In the genomic region with DNA sequence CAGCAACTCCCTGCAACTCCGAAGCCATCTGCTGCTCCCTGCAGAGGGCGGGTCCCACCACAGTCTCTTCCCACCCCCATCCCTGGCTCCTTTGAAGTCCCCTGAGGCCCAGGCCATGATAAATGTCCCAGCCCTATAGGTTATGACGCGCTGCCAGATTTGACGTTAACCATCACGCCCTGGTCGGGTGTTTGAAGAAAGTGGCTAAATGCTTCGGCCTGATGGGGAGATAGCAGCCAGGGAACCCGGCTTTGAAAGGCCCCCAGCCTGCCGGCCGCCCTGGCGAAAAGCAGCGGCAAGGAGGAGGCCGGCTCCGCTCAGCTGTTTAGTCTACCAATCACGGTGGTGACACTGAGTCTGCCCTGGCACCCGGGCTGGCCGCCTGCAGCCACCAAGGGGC, we compare ENCODE assay signal across 10 mouse cellular contexts.
A peak's percentile ranks its signal among the peaks of the same experiment; 100 is the strongest.
DNase-seq lines count a peak whose midpoint lies in the region; ATAC-seq lines count a peak whose summit lies in the region.
"Had no signal": no experiment of that assay in that cellular context is flagged by ENCODE, and none has a peak within 500 bp of the region (broad histone marks: within the 10 kb centered on the region; RNA-seq: fewer than 3 reads in every experiment).

No protein-coding gene starts in this region.

- H3K4me1 ChIP-seq in kidney, embryonic 16.5 days (ENCODE audit: insufficient read depth, low read length), result peaks cover 7% of the 10 kb centered on the region
- H3K4me1 ChIP-seq in embryonic facial prominence, embryonic 10.5 days, result peaks cover 18% of the 10 kb centered on the region
- peaks cover 6% of the 10 kb centered on the region for H3K4me1 ChIP-seq in hindbrain, embryonic 16.5 days (ENCODE audit: control insufficient read depth, insufficient read depth, low read depth, low read length)
- peaks cover 9% of the 10 kb centered on the region for H3K4me1 ChIP-seq in neural tube, embryonic 12.5 days

- intact Hi-C loops in gastrocnemius, postnatal 36 days (cut with DNase I), result no loop called here

- DNase-seq in kidney, postnatal 10 days, result no peak
- DNase-seq in embryonic facial prominence, embryonic 10.5 days (ENCODE audit: low spot score), result peak; percentile 66
- DNase-seq in right cerebral cortex, adult 18-20 months, result no peak
- no peak for DNase-seq in gastrocnemius, postnatal 36 days
- DNase-seq in layer of hippocampus, adult 9-10 months (ENCODE audit: low spot score), result no peak
- DNase-seq: kidney, postnatal 36 days had no signal

- 4% methylated on average over 18 of the region's 18 CpGs for WGBS in kidney, embryonic 16.5 days
- 8% methylated on average over 18 of the region's 18 CpGs for WGBS in embryonic facial prominence, embryonic 10.5 days
- 6% methylated on average over 18 of the region's 18 CpGs for WGBS in hindbrain, embryonic 16.5 days
- WGBS in neural tube, embryonic 12.5 days, result 3% methylated on average over 18 of the region's 18 CpGs

- H3K9ac ChIP-seq in kidney, embryonic 16.5 days (replicated peaks; ENCODE audit: low read length), result peak overlapping the region; percentile 44
- H3K9ac ChIP-seq in hindbrain, embryonic 16.5 days (ENCODE audit: low read depth, low read length), result peak overlapping the region; percentile 5; the same call in 1 of the 2 replicates
- H3K9ac ChIP-seq in neural tube, embryonic 12.5 days, result 0 out of 2 replicates have a peak overlapping the region, but pooled peaks have one; percentile 6

- H3K4me3 ChIP-seq in kidney, embryonic 16.5 days (ENCODE audit: low read length), result peak overlapping the region; percentile 7; the same call in 1 of the 2 replicates
- peak overlapping the region; percentile 19; the same call in 1 of the 2 replicates for H3K4me3 ChIP-seq in embryonic facial prominence, embryonic 10.5 days
- H3K4me3 ChIP-seq in hindbrain, embryonic 16.5 days (ENCODE audit: low read length), result no peak overlapping the region
- no peak overlapping the region for H3K4me3 ChIP-seq in neural tube, embryonic 12.5 days

- H3K9me3 ChIP-seq in kidney, embryonic 16.5 days (ENCODE audit: low read length), result no peaks in the 10 kb centered on the region
- no peaks in the 10 kb centered on the region for H3K9me3 ChIP-seq in embryonic facial prominence, embryonic 10.5 days
- no peaks in the 10 kb centered on the region for H3K9me3 ChIP-seq in hindbrain, embryonic 16.5 days (ENCODE audit: control insufficient read depth, low read length)
- no peaks in the 10 kb centered on the region for H3K9me3 ChIP-seq in neural tube, embryonic 12.5 days
- H3K9me3 ChIP-seq: G1E had no signal

- H3K36me3 ChIP-seq in kidney, embryonic 16.5 days (ENCODE audit: insufficient read depth, low read length), result no peaks in the 10 kb centered on the region
- H3K36me3 ChIP-seq in embryonic facial prominence, embryonic 10.5 days (replicated peaks), result no peaks in the 10 kb centered on the region
- H3K36me3 ChIP-seq in hindbrain, embryonic 16.5 days (ENCODE audit: control insufficient read depth, insufficient read depth, low read length), result no peaks in the 10 kb centered on the region
- H3K36me3 ChIP-seq in neural tube, embryonic 12.5 days, result no peaks in the 10 kb centered on the region
- H3K36me3 ChIP-seq: G1E had no signal

- no peak overlapping the region for H3K27ac ChIP-seq in kidney, embryonic 16.5 days (ENCODE audit: low read length)
- H3K27ac ChIP-seq in embryonic facial prominence, embryonic 10.5 days (replicated peaks), result peak overlapping the region; percentile 69
- H3K27ac ChIP-seq in hindbrain, embryonic 16.5 days (ENCODE audit: low read depth, low read length), result no peak overlapping the region
- no peak overlapping the region for H3K27ac ChIP-seq in neural tube, embryonic 12.5 days

- peaks cover 9% of the 10 kb centered on the region; the same call in 1 of the 2 replicates for H3K27me3 ChIP-seq in kidney, embryonic 16.5 days (ENCODE audit: insufficient read depth, low read length)
- H3K27me3 ChIP-seq in embryonic facial prominence, embryonic 10.5 days (replicated peaks; ENCODE audit: low read depth, poor library complexity, severe bottlenecking), result peaks cover 35% of the 10 kb centered on the region
- H3K27me3 ChIP-seq in hindbrain, embryonic 16.5 days (replicated peaks; ENCODE audit: control insufficient read depth, insufficient read depth, low read length), result peaks cover 4% of the 10 kb centered on the region; the same call in 1 of the 2 replicates
- no peaks in the 10 kb centered on the region; the same call in 1 of the 2 replicates for H3K27me3 ChIP-seq in neural tube, embryonic 12.5 days (replicated peaks)

- ATAC-seq in kidney, embryonic 16.5 days (ENCODE audit: low FRiP score, low TSS enrichment), result no peak
- ATAC-seq in hindbrain, embryonic 16.5 days, result no peak
- no peak; the same call in 1 of the 2 replicates for ATAC-seq in neural tube, embryonic 12.5 days (ENCODE audit: low FRiP score, low read depth)

- H3K4me2 ChIP-seq in kidney, embryonic 16.5 days (replicated peaks; ENCODE audit: low read depth, low read length), result peak overlapping the region; percentile 38
- H3K4me2 ChIP-seq in hindbrain, embryonic 16.5 days (ENCODE audit: low read length), result peak overlapping the region; percentile 37
- H3K4me2 ChIP-seq in neural tube, embryonic 12.5 days (replicated peaks), result peak overlapping the region; percentile 49

Comparison
In these comparisons a context has a peak if more than half of its experiments do, and no peak if none do; other contexts are left out.
1. H3K4me3 ChIP-seq: peak in kidney, embryonic 16.5 days (single experiment) and embryonic facial prominence, embryonic 10.5 days (single experiment); none in hindbrain, embryonic 16.5 days (single experiment) and neural tube, embryonic 12.5 days (single experiment).
2. Peak in every context shown above with its lines, with median percentiles within 50 percentile points of each other: H3K4me2 ChIP-seq and H3K9ac ChIP-seq.